Mouse (Mus musculus): ENCODE results near the gene Lag3.

Gene Lag3

GRCm38 (mm10) chr6:124911533-124912218, at the start of gene Lag3:
Lag3 (minus strand) TSS chr6:124911705.
- no peak for DNase-seq (ENCODE audit: low spot score)

- DNase-seq (ENCODE audit: low spot score), result no peak
These were observed 49.5 kb upstream of the Lag3 start for GRCm38 (mm10) chr6:124961021-124961420.

- DNase-seq (ENCODE audit: low spot score), result no peak
These were observed 48.5 kb upstream of the Lag3 start for GRCm38 (mm10) chr6:124959960-124960359.

GRCm38 (mm10) chr6:124958127-124958526, 46.6 kb upstream of the Lag3 start:
- DNase-seq (ENCODE audit: low spot score), result no peak

- DNase-seq (ENCODE audit: low spot score), result no peak
These were observed 43.7 kb upstream of the Lag3 start for GRCm38 (mm10) chr6:124955212-124955611.

- DNase-seq (ENCODE audit: low spot score), result no peak
These were observed 42.6 kb upstream of the Lag3 start for GRCm38 (mm10) chr6:124953991-124954715.

- no peak for DNase-seq (ENCODE audit: low spot score)
These were observed 32.0 kb upstream of the Lag3 start for GRCm38 (mm10) chr6:124943526-124943925.

- no peak for DNase-seq (ENCODE audit: low spot score)
These were observed 30.2 kb upstream of the Lag3 start for GRCm38 (mm10) chr6:124941679-124942078.

- no peak for DNase-seq (ENCODE audit: low spot score)
These were observed 27.0 kb upstream of the Lag3 start for GRCm38 (mm10) chr6:124938554-124938953.

GRCm38 (mm10) chr6:124937493-124937892, 26.0 kb upstream of the Lag3 start:
- no peak for DNase-seq (ENCODE audit: low spot score)

GRCm38 (mm10) chr6:124936681-124937080, 25.2 kb upstream of the Lag3 start:
- no peak for DNase-seq (ENCODE audit: low spot score)

GRCm38 (mm10) chr6:124934670-124935069, 23.2 kb upstream of the Lag3 start:
- no peak for DNase-seq (ENCODE audit: low spot score)

- DNase-seq (ENCODE audit: low spot score), result no peak
These were observed 21.6 kb upstream of the Lag3 start for GRCm38 (mm10) chr6:124933127-124933526.

GRCm38 (mm10) chr6:124932314-124932695, 20.8 kb upstream of the Lag3 start:
- DNase-seq (ENCODE audit: low spot score), result no peak

GRCm38 (mm10) chr6:124931525-124932313, 20.2 kb upstream of the Lag3 start:
- no peak for DNase-seq (ENCODE audit: low spot score)

GRCm38 (mm10) chr6:124930754-124931524, 19.4 kb upstream of the Lag3 start, which contains the start of gene Mlf2:
Mlf2 (plus strand) TSS chr6:124931386.
- peak; percentile 97 for DNase-seq (ENCODE audit: low spot score)

GRCm38 (mm10) chr6:124930231-124930630, 18.7 kb upstream of the Lag3 start:
- DNase-seq (ENCODE audit: low spot score), result no peak

GRCm38 (mm10) chr6:124925941-124926340, 14.4 kb upstream of the Lag3 start:
- no peak for DNase-seq (ENCODE audit: low spot score)

- DNase-seq (ENCODE audit: low spot score), result no peak
These were observed 13.8 kb upstream of the Lag3 start for GRCm38 (mm10) chr6:124925173-124925793.

- DNase-seq (ENCODE audit: low spot score), result no peak
These were observed 10.0 kb upstream of the Lag3 start for GRCm38 (mm10) chr6:124921539-124921938.

- DNase-seq (ENCODE audit: low spot score), result no peak
These were observed 9.0 kb upstream of the Lag3 start for GRCm38 (mm10) chr6:124920318-124921085.

Measured in layer of hippocampus, adult 9-10 months (tissue).